Mouse (Mus musculus): Measurements from ENCODE around the gene Cacng1.
A peak's percentile ranks its signal among the peaks of the same experiment; 100 is the strongest.

Gene Cacng1

GRCm38 (mm10) chr11:107707897-107708610, 8.3 kb downstream of the Cacng1 start:
- no peak for DNase-seq

- no peak for DNase-seq
Measured at GRCm38 (mm10) chr11:107705476-107706074, 10.7 kb downstream of the Cacng1 start.

- DNase-seq = no peak
Measured at GRCm38 (mm10) chr11:107705060-107705459, 11.3 kb downstream of the Cacng1 start.

- peak; percentile 33 for DNase-seq
Measured at GRCm38 (mm10) chr11:107703272-107704134, 12.8 kb downstream of the Cacng1 start.

GRCm38 (mm10) chr11:107699967-107700366, 16.4 kb downstream of the Cacng1 start:
- DNase-seq = no peak

- no peak for DNase-seq
Measured at GRCm38 (mm10) chr11:107693338-107693737, 23.0 kb downstream of the Cacng1 start.

- no peak for DNase-seq
Measured at GRCm38 (mm10) chr11:107691569-107691968, 24.8 kb downstream of the Cacng1 start.

- no peak for DNase-seq
Measured at GRCm38 (mm10) chr11:107688480-107688879, 27.8 kb downstream of the Cacng1 start.

GRCm38 (mm10) chr11:107686290-107686689, 30.0 kb downstream of the Cacng1 start:
- no peak for DNase-seq

- no peak for DNase-seq
Measured at GRCm38 (mm10) chr11:107683544-107684465, 32.5 kb downstream of the Cacng1 start.

GRCm38 (mm10) chr11:107682694-107683355, 33.5 kb downstream of the Cacng1 start:
- no peak for DNase-seq

GRCm38 (mm10) chr11:107676207-107676940, 39.9 kb downstream of the Cacng1 start:
- no peak for DNase-seq

GRCm38 (mm10) chr11:107675246-107675645, 41.1 kb downstream of the Cacng1 start:
- no peak for DNase-seq

GRCm38 (mm10) chr11:107674601-107675000, 41.7 kb downstream of the Cacng1 start:
- DNase-seq = no peak

- DNase-seq = no peak
Measured at GRCm38 (mm10) chr11:107674006-107674405, 42.3 kb downstream of the Cacng1 start.

- no peak for DNase-seq
Measured at GRCm38 (mm10) chr11:107668977-107669376, 47.3 kb downstream of the Cacng1 start.

- no peak for DNase-seq
Measured at GRCm38 (mm10) chr11:107668223-107668622, 48.1 kb downstream of the Cacng1 start.

- DNase-seq = no peak
Measured at GRCm38 (mm10) chr11:107667542-107667941, 48.8 kb downstream of the Cacng1 start.

GRCm38 (mm10) chr11:107662666-107663065, 53.7 kb downstream of the Cacng1 start:
- DNase-seq = no peak

- no peak for DNase-seq
Measured at GRCm38 (mm10) chr11:107660452-107660851, 55.9 kb downstream of the Cacng1 start.

- DNase-seq = no peak
Measured at GRCm38 (mm10) chr11:107657117-107657516, 59.2 kb downstream of the Cacng1 start.
